Mouse (Mus musculus): Measurements from ENCODE around the gene Pdia6. TPM values are rescaled to one million over a fixed set of nuclear protein-coding genes. Genes with fewer than 3 reads are reported as not detected.

Pdia6 gene
- polyA plus RNA-seq, 1 experiment from 2014 or later: 234 TPM

Other genes starting within 250 kb of the Pdia6 start
- gene Kcnf1, start 89.7 kb upstream of the Pdia6 start, polyA plus RNA-seq (2015; fragmentation: Nextera tagmentation; extraction: Ambion mirVana): 0.11 and 0.24 TPM in 2 replicates
- 0.12 TPM in 1 of 2 replicates, not detected in the other for gene Atp6v1c2, start 62.8 kb downstream of the Pdia6 start, polyA plus RNA-seq (2015; fragmentation: Nextera tagmentation; extraction: Ambion mirVana)
- gene Nol10, start 81.9 kb downstream of the Pdia6 start, polyA plus RNA-seq (2015; fragmentation: Nextera tagmentation; extraction: Ambion mirVana): 7.5 and 8.1 TPM in 2 replicates